Mouse (Mus musculus): ENCODE data around the gene Cnga4. TPM values are rescaled to one million over a fixed set of nuclear protein-coding genes. Genes with fewer than 3 reads are reported as not detected.

Cnga4 gene
- polyA plus RNA-seq (2012) = not detected in 2 replicates

GRCm38 (mm10) chr7:105404268-105404667 is at the start of gene Cnga4:
Gene Cnga4 (plus strand): TSS chr7:105404568.
- no peak for TF ChIP-seq GATA1 (IDR thresholded peaks at IDR 0.05; ENCODE audit: low read length)

- TF ChIP-seq GATA1 (IDR thresholded peaks at IDR 0.05; ENCODE audit: low read length) = no peak
Measured at GRCm38 (mm10) chr7:105361713-105362112, 42.7 kb upstream of the Cnga4 start.

GRCm38 (mm10) chr7:105367268-105367667 is 37.1 kb upstream of the Cnga4 start:
- no peak for TF ChIP-seq GATA1 (IDR thresholded peaks at IDR 0.05; ENCODE audit: low read length)

DNA sequence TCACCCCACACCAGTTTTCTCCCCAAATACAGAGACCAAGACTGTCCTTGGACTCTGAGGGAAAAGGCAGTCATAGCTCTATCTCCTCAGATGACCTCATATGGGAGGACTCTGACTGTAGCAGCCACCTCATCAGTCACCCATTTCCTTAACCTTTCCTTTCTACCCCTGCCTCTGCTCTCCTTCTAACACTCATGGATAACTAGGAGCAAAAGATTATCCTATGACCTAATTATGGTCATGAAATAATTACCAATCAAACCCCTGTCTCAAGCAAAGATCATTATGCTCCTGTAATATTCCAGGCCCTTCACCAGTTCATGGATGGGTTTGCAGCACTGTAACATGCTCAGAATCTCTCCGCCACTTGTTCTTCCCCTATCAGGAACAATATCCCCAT is 36.4 kb upstream of the Cnga4 start, which contains the start of gene Olfr692:
Olfr692 (plus strand) TSS at position 301 of the 400 bp plus-strand sequence.
- TF ChIP-seq GATA1 (IDR thresholded peaks at IDR 0.05; ENCODE audit: low read length) = no peak

DNA sequence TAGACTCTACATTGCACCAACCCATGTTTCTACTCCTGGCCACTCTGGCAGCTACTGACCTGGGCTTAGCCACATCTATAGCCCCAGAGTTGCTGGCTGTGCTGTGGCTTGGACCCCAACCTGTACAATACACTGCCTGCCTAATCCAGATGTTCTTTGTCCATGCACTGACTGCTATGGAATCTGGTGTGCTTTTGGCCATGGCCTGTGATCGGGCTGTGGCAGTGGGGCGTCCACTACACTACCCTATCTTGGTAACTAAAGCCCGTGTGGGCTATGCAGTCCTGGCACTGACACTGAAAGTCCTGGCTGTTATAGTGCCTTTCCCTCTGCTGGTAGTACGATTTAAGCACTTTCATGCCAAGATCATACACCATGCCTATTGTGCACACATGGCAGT is 35.8 kb upstream of the Cnga4 start:
- no peak for TF ChIP-seq GATA1 (IDR thresholded peaks at IDR 0.05; ENCODE audit: low read length)

DNA sequence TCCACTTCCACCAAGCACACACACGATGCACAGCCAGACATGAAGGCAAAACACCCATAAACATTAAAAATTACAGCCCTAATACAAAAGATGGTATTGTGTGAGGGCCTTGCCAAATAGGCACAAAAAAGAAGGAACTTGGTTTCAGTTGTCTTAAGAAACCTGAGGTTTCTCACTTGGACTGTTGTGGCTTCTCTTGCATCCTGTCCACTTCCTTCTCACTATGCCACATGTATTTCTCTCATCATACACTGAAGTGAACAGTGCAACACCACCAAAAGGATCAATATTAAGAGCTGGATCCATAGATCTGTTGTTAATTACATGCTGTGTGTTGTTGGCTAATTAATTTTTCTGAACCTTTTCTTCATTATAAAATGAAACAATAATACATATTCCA is 31.5 kb upstream of the Cnga4 start:
- no peak for TF ChIP-seq GATA1 (IDR thresholded peaks at IDR 0.05; ENCODE audit: low read length)

GRCm38 (mm10) chr7:105373509-105373908 is 30.9 kb upstream of the Cnga4 start:
- no peak for TF ChIP-seq GATA1 (IDR thresholded peaks at IDR 0.05; ENCODE audit: low read length)

DNA sequence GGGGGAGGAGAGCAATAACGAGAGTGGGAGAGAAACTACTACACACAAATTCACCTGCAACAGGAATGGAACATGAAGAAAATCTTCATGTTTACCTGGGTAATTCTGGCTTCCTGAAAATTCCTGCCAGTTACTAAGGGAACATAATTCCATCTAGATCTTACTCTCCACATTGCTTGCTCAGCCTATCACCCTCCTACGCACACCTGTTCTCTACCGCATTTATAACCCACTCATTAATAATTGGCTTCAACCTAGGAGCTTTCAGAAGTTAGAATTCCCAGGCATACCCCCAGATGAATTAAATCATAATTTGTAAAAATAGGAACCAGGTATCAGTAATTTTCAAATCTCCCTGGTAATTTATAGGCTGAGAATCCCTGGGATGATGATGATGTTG is 30.4 kb upstream of the Cnga4 start:
- no peak for TF ChIP-seq GATA1 (IDR thresholded peaks at IDR 0.05; ENCODE audit: low read length)

DNA sequence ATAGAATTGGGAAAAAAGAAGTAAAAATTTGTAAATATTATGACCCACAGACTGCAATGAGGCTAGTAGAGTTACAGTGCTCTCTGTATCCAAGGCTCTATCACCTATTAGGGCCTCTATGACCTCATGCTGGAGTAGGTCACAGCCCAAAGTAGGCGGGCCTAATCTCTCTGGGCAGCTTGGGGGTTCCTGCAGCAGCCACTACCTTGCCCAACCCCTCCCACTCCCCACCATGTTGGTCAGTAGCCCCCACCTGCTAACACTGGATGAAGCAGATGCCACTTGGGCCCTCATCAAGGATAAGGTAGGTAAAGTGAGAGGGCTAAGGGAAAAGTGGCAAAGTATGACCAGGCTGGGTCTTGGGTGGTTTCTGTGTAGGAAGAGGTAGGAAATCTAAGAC is 29.5 kb upstream of the Cnga4 start, which contains the start of gene Gm5901:
Gm5901 (plus strand) TSS at position 173 of the 400 bp plus-strand sequence.
- no peak for TF ChIP-seq GATA1 (IDR thresholded peaks at IDR 0.05; ENCODE audit: low read length)

GRCm38 (mm10) chr7:105380329-105380728 is 24.0 kb upstream of the Cnga4 start:
- TF ChIP-seq GATA1 (IDR thresholded peaks at IDR 0.05; ENCODE audit: low read length) = no peak

DNA sequence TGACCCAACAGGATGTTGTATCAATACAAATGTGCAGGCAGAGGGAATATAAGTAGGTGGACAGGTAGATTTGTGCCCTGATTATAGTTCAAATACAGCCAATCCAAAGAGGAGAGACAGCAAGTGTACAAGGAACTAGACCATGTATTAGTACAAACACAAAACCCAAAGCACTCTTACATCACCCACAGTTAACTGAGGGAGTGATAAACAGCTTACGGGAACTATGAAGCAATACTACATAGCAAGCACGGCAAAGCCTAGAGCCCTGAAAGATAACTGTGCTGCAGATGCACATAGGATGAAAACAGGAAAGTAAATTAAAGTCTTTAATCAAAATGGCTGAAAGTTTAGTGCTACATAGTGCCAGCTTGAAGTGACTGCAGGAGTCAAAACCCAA is 16.7 kb upstream of the Cnga4 start:
- TF ChIP-seq GATA1 (IDR thresholded peaks at IDR 0.05; ENCODE audit: low read length) = no peak

DNA sequence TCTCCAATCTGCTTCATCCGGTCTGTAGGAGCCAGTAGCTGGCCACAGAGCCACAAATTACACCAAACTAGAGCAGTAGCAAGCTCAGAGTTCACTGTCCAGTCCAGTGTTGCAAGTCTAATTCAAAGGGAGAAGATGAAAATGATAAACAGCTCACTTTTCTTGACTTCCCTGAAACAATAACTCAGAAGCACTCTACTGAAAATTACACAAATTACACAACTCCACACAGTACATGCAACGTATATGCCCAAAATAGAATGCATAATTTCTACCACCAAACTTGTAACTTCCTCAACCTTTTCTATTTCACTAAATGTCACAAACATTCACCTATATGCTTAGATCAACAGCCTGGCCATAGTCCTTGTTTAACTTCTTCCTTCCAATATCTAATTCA is 14.1 kb upstream of the Cnga4 start:
- no peak for TF ChIP-seq GATA1 (IDR thresholded peaks at IDR 0.05; ENCODE audit: low read length)

GRCm38 (mm10) chr7:105394606-105395005 is 9.8 kb upstream of the Cnga4 start:
- TF ChIP-seq GATA1 (IDR thresholded peaks at IDR 0.05; ENCODE audit: low read length) = no peak

DNA sequence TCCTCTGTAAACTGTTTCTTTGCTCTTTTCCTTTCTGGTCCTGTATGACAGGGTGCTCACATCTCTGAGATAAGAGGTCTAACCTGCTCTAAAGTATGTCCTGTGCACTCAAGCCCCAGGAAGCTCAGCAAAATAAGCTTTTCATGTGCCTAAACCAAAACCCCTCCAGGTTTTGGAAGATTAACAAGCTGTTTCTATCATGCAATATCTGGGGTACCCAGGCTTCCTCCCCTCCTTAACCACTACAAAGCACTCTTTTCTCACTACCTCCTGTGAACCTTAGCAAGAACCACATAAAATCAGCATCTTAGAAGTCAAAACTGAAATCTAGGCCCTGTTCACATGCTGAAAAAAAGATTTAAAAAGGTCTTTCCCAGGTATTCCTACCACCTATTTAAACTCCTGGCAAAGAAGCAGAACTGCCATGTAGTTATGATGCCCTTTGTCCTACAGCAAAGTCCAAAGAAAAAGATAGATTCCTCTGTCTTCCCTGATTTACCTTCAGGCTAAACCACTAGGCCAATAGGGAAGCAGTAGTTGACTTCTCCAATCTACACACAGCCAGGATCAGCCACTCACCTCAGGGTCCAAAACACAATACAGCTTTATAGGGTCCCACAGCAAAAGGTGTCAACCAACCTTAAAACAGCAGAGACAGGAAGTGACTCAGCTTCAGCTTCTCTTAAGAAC is 9.1 kb upstream of the Cnga4 start:
- no peak for TF ChIP-seq GATA1 (IDR thresholded peaks at IDR 0.05; ENCODE audit: low read length)

- TF ChIP-seq GATA1 (IDR thresholded peaks at IDR 0.05; ENCODE audit: low read length) = no peak
Measured at GRCm38 (mm10) chr7:105396126-105396525, 8.2 kb upstream of the Cnga4 start.

- TF ChIP-seq GATA1 (IDR thresholded peaks at IDR 0.05; ENCODE audit: low read length) = no peak
Measured at GRCm38 (mm10) chr7:105399058-105399934, 5.1 kb upstream of the Cnga4 start.
